Mouse (Mus musculus) neural tube, embryonic 15.5 days (tissue): ENCODE data around the gene Zbtb44. TPM values are rescaled to one million over a fixed set of nuclear protein-coding genes. Genes with fewer than 3 reads are reported as not detected.
"Not testable (repeated sequence)": the region's sequence is repeated elsewhere in the genome, so short reads cannot be mapped to it uniquely, and the experiment has no call there.

ENCODE experiments used
- ATAC-seq: fragments of 200-750 bp; cut with Nextera tagmentation; 2 replicates; pipeline ENCODE4 v1.8.0; 2017; ENCODE audit warnings: mild to moderate bottlenecking, moderate TSS enrichment, moderate library complexity; ENCODE audit not compliant: low FRiP score
- H3K27ac ChIP-seq: fragments of 300-500 bp; sonication (generic); replicated peaks from 2 replicates; pipeline ENCODE4 v1.5.1; 2015; ENCODE audit warnings: mild to moderate bottlenecking, inconsistent platforms
- H3K27me3 ChIP-seq: fragments of 300-500 bp; sonication (generic); replicated peaks from 2 replicates; pipeline ENCODE4 v1.6.1; 2015; ENCODE audit warnings: inconsistent platforms
- H3K36me3 ChIP-seq: fragments of 300-500 bp; sonication (generic); 2 replicates; pipeline ENCODE4 v1.6.1; 2015; ENCODE audit warnings: inconsistent platforms
- H3K4me1 ChIP-seq: fragments of 300-500 bp; sonication (generic); 2 replicates; pipeline ENCODE4 v1.6.1; 2015; ENCODE audit warnings: inconsistent platforms
- H3K4me2 ChIP-seq: fragments of 300-500 bp; sonication (generic); 2 replicates; pipeline ENCODE4 v1.6.1; 2015; ENCODE audit warnings: inconsistent platforms, mild to moderate bottlenecking, moderate library complexity
- H3K4me3 ChIP-seq: fragments of 300-500 bp; sonication (generic); replicated peaks from 2 replicates; pipeline ENCODE4 v1.5.1; 2015; ENCODE audit warnings: mild to moderate bottlenecking, inconsistent platforms
- H3K9ac ChIP-seq: fragments of 300-500 bp; sonication (generic); replicated peaks from 2 replicates; pipeline ENCODE4 v1.6.1; 2015; ENCODE audit warnings: mild to moderate bottlenecking, inconsistent platforms
- H3K9me3 ChIP-seq: fragments of 300-500 bp; sonication (generic); replicated peaks from 2 replicates; pipeline ENCODE4 v1.6.1; 2016; ENCODE audit warnings: inconsistent platforms
- WGBS: fragments of 180-500 bp; shearing (Covaris S2); methylation state at CpG from one replicate; pipeline ENCODE4 v1.1.7; 2015; ENCODE audit warnings: mixed read lengths; 5-methylcytosine and 5-hydroxymethylcytosine counted together
- polyA plus RNA-seq: library from polyadenylated mRNA; unstranded; fragments of >200 nt; fragmentation: Nextera tagmentation; extraction: Ambion mirVana; gene quantifications from 2 replicates; pipeline ENCODE4 v1.2.1, GENCODE M21; 2015

Gene Zbtb44
- polyA plus RNA-seq, 1 experiment from 2014 or later, result 3.5 TPM

DNA sequence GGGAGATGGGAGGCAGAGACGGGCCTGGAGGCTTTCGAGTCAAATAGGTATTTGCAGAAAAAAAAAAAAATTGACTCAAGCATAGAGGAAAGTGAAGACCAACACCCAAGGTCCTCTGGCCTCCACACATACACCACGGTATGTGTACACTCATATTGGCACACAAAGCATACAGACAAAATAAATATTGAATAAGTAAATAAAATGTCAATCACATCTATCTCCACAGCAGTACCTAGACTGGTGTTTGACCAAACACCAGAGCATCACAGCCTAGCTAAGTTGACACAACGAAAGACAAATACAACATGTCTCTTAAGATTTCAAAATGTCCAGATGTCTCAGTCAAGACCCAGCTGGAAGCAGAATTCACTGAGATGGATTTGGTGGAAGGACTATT is 17.0 kb upstream of the Zbtb44 start:
- Histone ChIP-seq H3K27me3 (no peaks in the 10 kb centered on the region), H3K4me1 (no peaks in the 10 kb centered on the region), H3K36me3 (no peaks in the 10 kb centered on the region), H3K27ac (no peak overlapping the region), H3K9me3 (no peaks in the 10 kb centered on the region), H3K9ac (no peak overlapping the region), H3K4me3 (no peak overlapping the region), H3K4me2 (no peak overlapping the region)
- no peak for ATAC-seq
- 86% methylated on average over 4 of the region's 4 CpGs for WGBS

DNA sequence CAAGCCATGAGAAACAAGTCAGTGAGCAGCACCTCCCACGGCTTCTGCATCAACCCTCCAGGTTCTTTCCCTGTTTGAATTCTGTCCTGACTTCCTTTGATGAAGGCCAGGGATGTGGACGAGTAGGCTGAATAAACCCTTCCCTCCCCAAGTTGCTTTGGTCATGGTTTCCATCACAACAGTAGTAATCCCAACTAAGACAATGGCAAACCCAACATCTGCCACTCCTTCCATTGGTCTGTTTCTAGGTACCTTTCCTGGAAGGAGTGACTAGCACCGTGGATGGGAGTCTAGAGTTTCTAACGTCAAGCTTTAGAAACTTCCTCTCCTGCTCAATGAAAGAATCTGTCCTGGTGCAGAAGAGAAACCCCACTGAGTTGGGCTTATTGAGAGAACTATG is 12.8 kb upstream of the Zbtb44 start:
- 70% methylated on average over 4 of the region's 4 CpGs for WGBS
- H3K4me1 ChIP-seq, result no peaks in the 10 kb centered on the region
- no peak overlapping the region for H3K4me2 ChIP-seq
- no peaks in the 10 kb centered on the region for H3K9me3 ChIP-seq
- no peak overlapping the region for H3K4me3 ChIP-seq
- no peaks in the 10 kb centered on the region for H3K27me3 ChIP-seq
- no peak overlapping the region for H3K27ac ChIP-seq
- no peaks in the 10 kb centered on the region for H3K36me3 ChIP-seq
- no peak for ATAC-seq
- no peak overlapping the region for H3K9ac ChIP-seq

DNA sequence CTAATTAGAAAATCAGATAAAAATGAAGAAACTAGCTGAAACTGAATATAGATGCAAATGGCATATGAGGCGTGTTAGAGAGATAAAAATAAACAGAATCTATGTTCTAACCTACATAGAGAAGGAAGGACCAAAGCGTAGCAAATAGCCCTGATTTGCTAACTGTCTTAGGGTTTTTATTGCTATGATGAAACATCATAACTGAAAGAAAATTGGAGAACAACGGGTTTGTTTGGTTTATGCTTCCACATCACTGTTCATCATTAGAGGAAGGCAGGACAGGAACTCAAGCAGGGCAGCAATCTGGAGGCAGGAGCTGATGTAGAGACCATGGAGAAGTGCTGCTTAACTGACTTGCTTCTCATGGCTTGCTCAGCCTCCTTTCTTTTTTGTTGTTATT is 12.3 kb upstream of the Zbtb44 start:
- Histone ChIP-seq H3K4me3 (no peak overlapping the region), H3K4me1 (no peaks in the 10 kb centered on the region), H3K9ac (no peak overlapping the region), H3K4me2 (no peak overlapping the region), H3K27me3 (no peaks in the 10 kb centered on the region), H3K27ac (no peak overlapping the region), H3K36me3 (no peaks in the 10 kb centered on the region), H3K9me3 (no peaks in the 10 kb centered on the region)
- no peak for ATAC-seq
- WGBS, result 85% methylated on average over 3 of the region's 3 CpGs

DNA sequence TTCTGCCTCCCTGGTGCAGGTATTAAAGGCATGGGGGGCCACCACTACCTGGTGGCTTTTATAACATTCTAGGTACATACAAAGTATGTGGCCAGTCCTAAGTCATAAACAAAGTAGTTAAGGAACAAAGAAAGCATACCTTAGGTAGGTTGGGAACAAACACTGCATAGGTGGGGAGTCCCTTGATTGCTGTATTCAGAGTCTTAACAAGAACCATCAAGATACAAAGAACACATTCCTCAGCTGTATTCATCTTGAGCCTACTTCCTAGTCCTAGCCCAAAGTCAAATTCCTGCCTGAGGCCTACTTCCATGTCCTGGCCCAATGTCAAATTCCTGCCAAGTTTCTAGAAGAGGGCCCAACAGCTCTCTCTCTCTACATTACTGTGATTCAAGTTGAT is 11.7 kb upstream of the Zbtb44 start:
- Histone ChIP-seq H3K9ac (no peak overlapping the region), H3K4me3 (no peak overlapping the region), H3K4me1 (no peaks in the 10 kb centered on the region), H3K9me3 (no peaks in the 10 kb centered on the region), H3K4me2 (no peak overlapping the region), H3K36me3 (no peaks in the 10 kb centered on the region), H3K27ac (no peak overlapping the region), H3K27me3 (no peaks in the 10 kb centered on the region)
- no peak for ATAC-seq

DNA sequence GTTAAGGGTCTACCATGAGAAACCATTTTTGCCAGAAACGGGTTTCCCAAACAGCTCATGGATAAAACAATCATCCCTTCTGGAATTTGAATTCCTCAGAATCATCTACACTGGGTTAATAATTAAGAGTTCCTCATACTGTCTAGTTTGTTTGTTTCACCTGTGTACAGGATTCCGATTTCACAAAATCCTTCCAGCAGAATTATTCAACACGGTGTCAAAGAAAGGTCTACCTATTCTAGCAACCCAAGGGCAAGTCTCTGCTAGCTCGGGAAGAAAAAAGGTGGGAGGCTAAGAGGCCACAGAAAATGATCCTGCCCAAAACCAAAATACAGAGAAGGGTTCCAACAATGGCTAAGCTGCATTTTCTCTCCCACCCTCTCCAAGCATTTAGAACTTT is 2.2 kb upstream of the Zbtb44 start:
- Histone ChIP-seq H3K9me3 (no peaks in the 10 kb centered on the region), H3K27me3 (no peaks in the 10 kb centered on the region), H3K9ac (no peak overlapping the region), H3K4me3 (no peak overlapping the region), H3K4me1 (peaks cover 20% of the 10 kb centered on the region), H3K4me2 (no peak overlapping the region), H3K27ac (no peak overlapping the region), H3K36me3 (no peaks in the 10 kb centered on the region)
- WGBS, result 95% methylated on average over 4 of the region's 4 CpGs
- no peak for ATAC-seq

DNA sequence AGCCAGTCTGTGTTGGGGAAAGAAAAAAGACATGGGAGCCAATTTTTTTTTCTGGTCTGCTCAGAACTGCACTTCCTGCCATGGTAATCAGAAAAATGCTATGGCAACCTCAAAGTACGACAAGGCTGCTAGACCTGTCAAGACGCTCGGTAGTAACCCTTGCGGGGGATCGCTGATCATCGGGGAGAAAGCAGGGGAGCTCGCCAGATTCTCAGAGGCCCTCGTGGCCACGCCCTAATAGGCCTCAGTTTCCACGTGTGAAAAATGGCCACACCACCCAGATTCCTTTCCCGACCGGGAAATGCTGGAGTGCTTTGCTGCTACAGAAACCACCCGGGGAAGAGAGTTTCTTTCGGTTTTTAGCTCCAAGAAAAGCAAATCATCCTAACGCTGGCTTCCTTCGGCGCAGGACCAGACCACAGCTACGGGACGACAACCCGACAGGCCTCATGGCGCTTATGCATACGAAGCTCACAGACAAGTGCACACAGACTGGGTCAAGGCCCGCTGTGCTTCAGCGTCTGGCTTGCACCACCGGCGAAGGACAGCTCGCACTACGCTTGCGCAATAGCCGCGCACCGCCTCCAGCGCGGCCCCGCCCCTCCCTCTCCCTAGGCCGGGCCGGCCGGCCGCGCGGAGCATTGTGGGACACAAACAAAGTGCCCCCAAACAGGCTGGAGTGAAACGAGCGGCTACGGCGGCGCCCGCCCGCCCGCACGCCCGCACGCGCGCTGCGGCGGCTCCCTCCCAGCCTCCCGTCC is 513 bp upstream of the Zbtb44 start:
- Histone ChIP-seq H3K36me3 (no peaks in the 10 kb centered on the region), H3K4me1 (peaks cover 20% of the 10 kb centered on the region), H3K27ac (peak overlapping the region; percentile 93), H3K9me3 (no peaks in the 10 kb centered on the region), H3K27me3 (no peaks in the 10 kb centered on the region), H3K4me3 (peak overlapping the region; percentile 83), H3K4me2 (peak overlapping the region; percentile 84), H3K9ac (peak overlapping the region; percentile 88)
- peak; percentile 98 for ATAC-seq
- WGBS, result under 1% methylated on average over 48 of the region's 57 CpGs

DNA sequence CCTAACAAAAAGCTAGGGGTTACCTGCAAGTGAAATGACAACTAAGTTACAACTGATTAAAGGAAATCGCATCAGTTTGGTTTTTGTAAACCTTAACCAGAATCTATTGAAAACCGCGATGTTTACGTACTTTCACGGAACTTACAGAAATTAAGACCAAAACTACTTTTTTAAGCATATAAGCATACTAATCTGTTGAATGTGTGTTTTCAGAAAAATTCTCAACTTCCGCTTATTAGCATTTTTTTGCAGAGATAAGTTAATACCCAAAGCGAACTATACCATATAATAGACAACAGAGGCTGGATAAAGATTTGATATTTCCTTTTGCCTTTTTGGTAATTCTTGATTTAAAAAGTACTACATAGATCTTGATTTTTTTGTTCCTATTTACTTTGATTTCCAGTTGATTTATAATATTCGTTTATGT is 985 bp downstream of the Zbtb44 start:
- H3K4me3 ChIP-seq, result peak overlapping the region; percentile 83
- WGBS, result 19% methylated on average over 8 of the region's 8 CpGs
- no peaks in the 10 kb centered on the region for H3K36me3 ChIP-seq
- H3K27me3 ChIP-seq, result no peaks in the 10 kb centered on the region
- peaks cover 20% of the 10 kb centered on the region for H3K4me1 ChIP-seq
- no peak for ATAC-seq
- peak overlapping the region; percentile 93; the same call in 1 of the 2 replicates for H3K27ac ChIP-seq
- H3K9me3 ChIP-seq, result no peaks in the 10 kb centered on the region
- peak overlapping the region; percentile 84 for H3K4me2 ChIP-seq
- H3K9ac ChIP-seq, result peak overlapping the region; percentile 88

DNA sequence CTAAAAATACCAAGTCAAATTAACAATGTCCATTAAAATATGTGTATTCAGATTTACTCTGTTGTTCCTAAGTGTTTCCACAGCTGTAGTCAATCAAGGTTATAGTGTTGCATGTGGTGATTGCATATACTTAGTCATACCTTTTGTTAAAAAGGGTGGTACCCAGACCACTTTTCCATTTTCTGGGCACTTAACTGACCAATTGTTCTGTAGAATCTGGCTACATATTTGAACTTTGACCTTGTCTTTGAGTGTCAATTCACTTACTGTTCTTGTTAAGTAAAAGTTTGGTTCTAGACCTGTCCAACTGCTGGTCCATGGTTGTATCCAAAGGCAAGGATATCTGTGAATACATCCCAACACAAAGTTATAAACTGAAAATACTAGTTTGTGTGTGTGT is 2.1 kb downstream of the Zbtb44 start:
- no peaks in the 10 kb centered on the region for H3K9me3 ChIP-seq
- H3K27ac ChIP-seq, result no peak overlapping the region
- H3K9ac ChIP-seq, result no peak overlapping the region
- H3K4me3 ChIP-seq, result no peak overlapping the region
- H3K27me3 ChIP-seq, result no peaks in the 10 kb centered on the region
- peak overlapping the region; percentile 22; the same call in 1 of the 2 replicates for H3K4me2 ChIP-seq
- no peaks in the 10 kb centered on the region for H3K36me3 ChIP-seq
- peaks cover 20% of the 10 kb centered on the region for H3K4me1 ChIP-seq
- ATAC-seq, result no peak

DNA sequence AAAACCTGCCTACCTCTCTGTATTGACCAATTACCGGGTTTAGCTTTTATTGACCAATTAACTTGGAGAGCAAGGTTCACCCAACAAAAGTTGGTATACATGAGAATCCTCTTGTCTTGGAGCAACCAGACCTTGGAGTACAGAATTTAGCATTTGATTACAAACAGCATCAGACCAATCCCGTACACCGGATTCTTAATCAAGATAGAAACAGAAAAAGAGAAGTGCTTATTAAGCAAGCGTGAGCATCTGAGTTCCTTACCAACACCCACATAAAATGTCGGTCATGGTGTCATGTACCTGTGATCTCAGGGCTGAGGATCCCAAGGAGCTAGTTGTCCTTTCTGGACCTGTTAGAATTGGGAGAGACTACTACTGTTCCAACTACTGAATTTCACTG is 19.8 kb downstream of the Zbtb44 start:
- Histone ChIP-seq H3K27me3 (no peaks in the 10 kb centered on the region), H3K9me3 (no peaks in the 10 kb centered on the region), H3K27ac (no peak overlapping the region), H3K4me2 (no peak overlapping the region), H3K4me3 (no peak overlapping the region), H3K4me1 (no peaks in the 10 kb centered on the region), H3K9ac (no peak overlapping the region), H3K36me3 (no peaks in the 10 kb centered on the region)
- 94% methylated on average over 5 of the region's 5 CpGs for WGBS
- no peak for ATAC-seq

DNA sequence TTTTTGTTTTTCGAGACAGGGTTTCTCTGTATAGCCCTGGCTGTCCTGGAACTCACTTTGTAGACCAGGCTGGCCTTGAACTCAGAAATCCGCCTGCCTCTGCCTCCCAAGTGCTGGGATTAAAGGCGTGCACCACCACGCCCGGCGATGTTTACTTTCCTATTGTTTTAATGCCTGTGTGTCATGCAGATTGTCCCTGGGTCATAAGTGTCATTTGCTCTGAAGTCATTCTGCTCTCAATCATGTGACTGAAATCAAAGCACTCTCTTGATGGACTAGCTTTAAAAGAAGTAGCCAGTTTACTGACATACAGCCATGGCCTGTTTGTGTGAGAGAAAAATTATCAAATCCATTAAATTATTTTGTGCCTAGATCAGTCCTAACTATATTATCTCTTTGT is 21.1 kb downstream of the Zbtb44 start:
- not testable (repeated sequence) for H3K4me2 ChIP-seq, H3K27me3 ChIP-seq, H3K9ac ChIP-seq, H3K27ac ChIP-seq, H3K4me1 ChIP-seq, H3K9me3 ChIP-seq, H3K36me3 ChIP-seq, H3K4me3 ChIP-seq, ATAC-seq
- WGBS, result 92% methylated on average over 6 of the region's 6 CpGs

DNA sequence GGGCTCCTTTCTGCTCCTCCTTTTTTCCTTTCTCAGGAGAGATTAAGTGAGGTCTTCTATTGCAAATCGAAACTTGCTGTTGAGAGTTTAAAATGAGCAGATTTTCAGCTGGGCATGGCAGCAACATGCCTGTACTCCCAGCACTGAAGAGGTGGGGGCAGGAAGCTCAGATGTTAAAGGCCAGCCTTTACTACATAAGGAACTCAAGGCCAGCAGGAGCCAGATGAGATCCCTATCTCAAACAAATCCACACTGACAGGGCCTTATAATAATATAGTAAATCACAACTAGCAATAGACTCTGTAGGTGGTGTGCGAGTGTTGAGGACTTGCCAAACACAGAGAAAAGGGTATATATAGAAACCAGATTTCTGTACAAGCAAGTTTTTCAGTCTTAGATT is 28.3 kb downstream of the Zbtb44 start:
- no peak overlapping the region for H3K4me2 ChIP-seq
- no peak for ATAC-seq
- WGBS, result 88% methylated on average over 2 of the region's 2 CpGs

DNA sequence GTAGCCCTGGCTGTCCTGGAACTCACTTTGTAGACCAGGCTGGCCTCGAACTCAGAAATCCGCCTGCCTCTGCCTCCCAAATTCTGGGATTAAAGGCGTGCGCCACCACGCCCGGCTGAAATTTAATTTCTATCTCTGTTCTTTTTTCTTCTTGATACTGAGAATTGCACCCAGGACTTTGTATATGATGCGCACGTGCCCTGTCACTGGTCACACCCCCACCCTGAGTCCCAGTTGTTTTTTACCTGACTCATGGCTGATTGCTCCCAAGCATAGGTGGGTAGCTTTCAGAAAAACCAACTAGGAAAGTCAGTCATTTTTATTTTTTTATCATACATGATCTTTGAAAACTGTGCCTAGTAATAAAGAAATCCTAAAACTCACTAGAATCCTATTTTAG is 40.3 kb downstream of the Zbtb44 start:
- Histone ChIP-seq H3K4me1 (no peaks in the 10 kb centered on the region), H3K4me2 (no peak overlapping the region), H3K27me3 (no peaks in the 10 kb centered on the region), H3K36me3 (peaks cover 9% of the 10 kb centered on the region), H3K9ac (no peak overlapping the region), H3K9me3 (no peaks in the 10 kb centered on the region), H3K4me3 (no peak overlapping the region), H3K27ac (no peak overlapping the region)
- WGBS, result 94% methylated on average over 8 of the region's 8 CpGs
- no peak for ATAC-seq

More for the DNA sequence above, 28.3 kb downstream of the Zbtb44 start:
- no peak overlapping the region for H3K9ac ChIP-seq
- no peaks in the 10 kb centered on the region for H3K27me3 ChIP-seq
- H3K4me3 ChIP-seq, result no peak overlapping the region
- H3K4me1 ChIP-seq, result no peaks in the 10 kb centered on the region
- H3K36me3 ChIP-seq, result peaks cover 14% of the 10 kb centered on the region
- H3K9me3 ChIP-seq, result no peaks in the 10 kb centered on the region
- no peak overlapping the region for H3K27ac ChIP-seq
